Mouse (Mus musculus) ovary, postnatal 10 days (tissue): ENCODE measurements at regions not wholly inside any gene's neighbourhood (a gene's known extent, or its start where the extent isn't known, plus 50 kb on each side); places are given as distances from the start of the nearest gene placed in this dataset.

ENCODE experiments used
- DNase-seq: peaks from one replicate; pipeline ENCODE4 v3.0.0; 2022; ENCODE audit warnings: low spot score

DNA sequence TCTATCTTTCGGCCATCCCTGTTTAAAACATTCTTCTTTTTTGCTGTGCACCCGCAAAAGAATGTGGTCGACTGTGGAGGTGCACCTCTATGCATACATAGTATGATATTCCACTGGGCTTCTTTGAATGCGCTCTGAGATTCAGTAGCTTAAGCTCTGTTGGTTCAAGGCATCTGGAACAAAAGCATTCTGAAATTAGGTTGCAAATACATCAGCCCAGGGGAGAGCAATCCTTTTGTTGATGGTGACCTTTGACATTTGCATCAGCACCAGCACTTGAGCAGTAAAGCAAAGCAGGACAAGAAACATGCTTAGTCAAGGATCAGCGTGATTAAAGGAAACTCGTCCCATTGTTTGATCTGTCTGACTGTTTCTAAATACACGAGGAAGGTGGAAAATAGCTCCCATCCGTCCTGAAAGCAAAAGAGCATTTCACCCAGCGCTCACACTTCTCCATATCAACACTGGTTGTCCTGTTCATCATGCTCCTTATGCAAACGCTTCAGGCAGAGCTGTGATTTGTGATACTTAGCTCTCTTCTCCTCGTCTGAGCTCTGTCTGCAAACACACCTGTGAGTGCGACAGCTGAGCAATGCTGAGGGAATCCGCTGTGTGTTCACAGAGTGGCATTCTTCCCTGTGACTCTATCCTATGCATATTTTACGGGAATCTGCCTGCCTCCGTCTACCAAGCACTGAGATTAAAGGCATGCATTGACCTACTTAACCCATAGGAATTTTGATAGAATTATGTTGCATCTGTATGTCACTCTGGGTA is 67.4 kb upstream of the Dkk2 start:
- no peak for DNase-seq

DNA sequence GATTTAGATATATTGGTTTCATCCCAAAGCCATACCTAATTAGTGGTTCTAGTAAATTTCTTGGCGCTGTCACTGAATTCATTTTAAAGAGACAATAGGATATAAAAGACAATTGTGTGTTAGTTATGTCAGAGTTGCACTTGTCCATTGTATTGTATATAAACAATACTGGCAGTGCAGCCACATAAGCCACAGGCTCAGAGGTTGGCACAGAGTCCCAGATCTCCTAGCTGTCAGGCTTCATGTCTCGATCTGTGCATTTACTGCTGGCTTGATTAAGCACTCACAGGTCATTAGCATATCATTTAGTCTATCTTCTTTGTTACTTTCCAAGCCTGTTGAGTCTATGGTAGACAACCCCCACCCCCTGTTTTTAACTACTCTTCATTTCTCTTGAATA is 66.6 kb upstream of the Dkk2 start:
- DNase-seq = no peak

DNA sequence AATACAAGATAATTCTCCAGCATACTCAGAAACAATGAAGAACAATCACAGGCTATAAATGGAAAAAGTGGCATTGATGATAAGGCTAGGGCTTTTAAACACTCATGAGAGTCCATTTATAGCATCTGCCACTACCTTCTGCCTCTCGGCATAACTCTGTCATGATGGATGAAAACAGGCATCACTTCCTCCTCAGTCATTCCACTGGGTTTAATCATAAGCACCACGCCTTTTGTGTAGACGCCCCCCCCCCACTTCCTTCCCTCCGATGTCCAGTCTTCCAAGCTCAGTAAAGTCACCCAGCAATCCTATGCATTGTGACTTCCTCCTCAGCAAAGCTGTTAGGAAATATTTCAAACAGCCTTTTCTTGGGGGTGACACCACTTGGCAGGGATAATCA is 63.1 kb upstream of the Dkk2 start:
- DNase-seq = no peak

DNA sequence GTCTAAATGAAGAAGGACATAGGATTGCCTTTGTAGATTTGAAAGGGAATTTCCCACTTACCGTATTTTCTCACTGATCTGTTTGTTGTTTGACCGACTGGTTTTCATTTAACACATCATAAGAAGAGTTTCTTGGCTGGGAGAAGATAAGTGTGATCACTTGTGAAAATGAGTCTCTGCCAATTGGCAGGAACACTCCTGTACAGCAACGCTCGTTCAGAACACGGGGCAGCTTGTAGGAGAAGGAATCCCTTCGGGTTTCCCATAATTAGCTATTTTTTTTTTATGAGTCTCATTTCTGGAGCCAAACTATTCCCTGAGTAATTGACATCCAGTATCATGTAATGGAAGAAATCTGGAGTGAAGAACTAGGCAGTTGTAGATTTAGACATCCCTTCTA is 61.8 kb upstream of the Dkk2 start:
- DNase-seq = no peak

DNA sequence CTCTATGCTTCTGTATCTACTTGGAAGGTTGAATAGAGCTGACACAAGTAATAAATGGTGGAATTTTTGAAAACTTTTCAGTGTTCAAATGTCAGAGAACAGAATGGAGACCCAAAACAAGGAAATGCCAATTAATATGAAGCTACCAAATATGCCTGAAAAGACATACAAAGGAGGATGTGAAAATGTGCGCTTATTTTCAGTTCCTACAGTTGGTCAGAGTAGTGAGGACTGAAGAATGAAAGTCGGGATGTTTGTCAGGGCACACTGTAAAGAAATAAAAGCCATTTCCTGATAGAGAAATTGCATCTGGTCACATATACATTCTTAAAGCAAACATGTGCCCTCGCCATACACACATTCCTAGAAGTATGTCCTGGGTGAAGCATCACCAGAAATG is 56.0 kb upstream of the Dkk2 start:
- DNase-seq = no peak

DNA sequence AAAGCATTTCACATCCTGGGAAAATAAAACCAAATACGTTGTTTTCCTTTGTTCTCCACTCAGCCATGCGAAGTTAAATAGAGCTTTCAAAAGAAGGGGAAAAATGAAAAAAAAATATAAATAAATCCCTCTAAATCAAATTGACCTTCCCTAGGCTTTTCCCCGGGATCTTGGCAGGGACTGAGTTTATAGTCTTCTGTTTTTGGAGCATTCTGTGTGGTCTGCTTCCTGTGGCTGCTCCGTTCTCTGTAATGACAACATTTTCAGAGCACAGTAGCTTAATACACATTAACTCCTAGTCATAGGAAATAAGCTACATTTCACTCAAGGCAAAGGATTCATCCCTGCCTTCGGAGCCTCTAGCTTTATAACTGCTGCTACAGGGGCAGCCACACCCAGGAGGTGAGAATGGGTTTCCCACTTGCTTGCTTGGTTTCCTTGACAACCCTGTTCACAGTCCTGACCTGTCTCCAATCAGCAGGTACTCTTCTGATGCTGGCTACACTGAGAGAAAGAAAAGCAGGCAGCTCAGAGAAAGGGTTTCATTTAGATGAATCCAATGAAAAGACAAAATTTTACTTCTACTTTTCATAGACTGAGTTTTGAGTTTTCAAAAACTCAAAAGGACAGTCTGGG is 51.9 kb upstream of the Dkk2 start:
- no peak for DNase-seq

DNA sequence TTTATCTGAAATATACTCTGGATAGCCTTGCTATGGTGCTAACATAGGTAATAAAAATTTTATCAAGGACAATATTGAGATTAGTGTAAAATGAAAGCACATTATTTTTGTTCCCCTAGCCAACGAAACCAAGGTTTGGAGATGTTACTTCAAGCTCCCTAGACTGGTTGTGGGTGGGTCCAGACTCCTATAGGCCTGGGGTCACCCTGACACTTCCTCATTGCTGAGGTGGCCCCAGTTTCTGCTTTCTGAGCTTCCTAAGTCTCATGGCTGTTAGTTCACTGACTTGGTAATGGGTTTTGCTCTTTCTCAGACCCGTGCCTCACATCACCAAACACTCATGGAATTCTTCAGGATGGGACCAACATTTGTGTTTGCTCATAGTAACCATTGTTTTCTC is 49.9 kb upstream of the Dkk2 start:
- no peak for DNase-seq
